Mouse (Mus musculus): Measurements from ENCODE around the gene Kcnc1.
A peak's percentile ranks its signal among the peaks of the same experiment; 100 is the strongest.

Gene Kcnc1

DNA sequence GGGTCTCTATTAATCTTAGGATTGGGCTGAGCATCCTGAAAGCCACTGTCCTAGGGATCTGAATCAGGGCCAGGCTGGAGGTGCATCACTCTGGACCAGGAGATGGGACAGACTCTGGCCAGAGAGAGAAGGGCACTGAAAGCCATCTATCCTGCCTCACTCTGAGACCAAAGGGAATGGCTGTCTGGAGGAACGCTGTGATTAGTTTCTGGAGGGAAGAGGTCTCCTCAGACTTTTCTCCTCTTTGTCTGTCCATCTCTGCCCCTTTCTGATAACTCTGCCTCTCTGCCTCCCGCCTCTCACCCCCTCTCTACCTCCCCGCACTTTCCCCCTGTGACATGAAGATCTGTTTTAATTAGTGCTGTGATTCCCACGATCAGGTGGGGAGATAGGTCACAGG is 1.4 kb upstream of the Kcnc1 start:
- no peak for DNase-seq (ENCODE audit: low spot score)

DNA sequence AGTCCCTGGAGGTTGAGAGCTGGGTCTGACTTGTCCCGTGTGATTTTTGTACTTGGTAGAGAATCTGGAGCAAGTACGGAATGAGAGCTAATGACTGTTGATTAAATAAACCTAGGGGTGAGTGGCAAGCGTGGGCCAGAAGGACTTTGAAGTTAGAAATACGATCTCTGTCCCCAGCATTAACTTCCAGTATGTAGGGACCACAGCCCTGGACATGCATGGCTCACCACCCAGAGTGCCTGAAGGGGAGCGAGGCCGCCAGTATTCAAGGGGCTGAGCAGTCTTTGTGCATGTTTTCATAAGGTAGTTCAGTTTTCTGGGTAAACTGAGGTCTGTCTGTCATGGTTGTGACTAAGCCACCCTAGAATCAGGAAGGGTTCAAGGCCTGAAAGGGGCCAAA is 726 bp upstream of the Kcnc1 start:
- peak; percentile 12 for DNase-seq (ENCODE audit: low spot score)

GRCm38 (mm10) chr7:46396928-46397731 is 833 bp downstream of the Kcnc1 start:
- DNase-seq (ENCODE audit: low spot score): peak; percentile 45

GRCm38 (mm10) chr7:46397732-46398333 is 1.5 kb downstream of the Kcnc1 start:
- no peak for DNase-seq (ENCODE audit: low spot score)

GRCm38 (mm10) chr7:46398612-46399011 is 2.3 kb downstream of the Kcnc1 start:
- no peak for DNase-seq (ENCODE audit: low spot score)

- DNase-seq (ENCODE audit: low spot score): no peak
Measured at GRCm38 (mm10) chr7:46399676-46400075, 3.4 kb downstream of the Kcnc1 start.

DNA sequence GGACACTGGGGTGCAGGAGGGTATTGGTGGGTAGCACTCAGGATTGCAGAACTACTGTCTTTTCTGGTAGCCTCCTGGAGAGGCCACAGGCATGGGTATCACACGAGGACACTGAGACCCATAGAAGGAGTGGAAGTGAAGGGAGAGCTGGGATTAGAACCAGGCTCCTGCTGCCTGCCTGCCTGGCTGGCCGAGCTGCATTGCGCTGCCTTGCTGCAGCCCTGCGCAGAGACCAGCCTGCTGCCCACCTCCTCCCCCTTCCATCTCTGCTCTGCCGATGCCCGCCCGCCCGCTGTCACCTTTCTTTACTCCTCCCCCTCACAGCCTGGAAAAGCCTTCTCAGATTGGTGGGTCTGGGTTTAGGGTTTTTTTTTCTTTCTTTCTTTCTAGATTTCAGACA is 4.0 kb downstream of the Kcnc1 start:
- no peak for DNase-seq (ENCODE audit: low spot score)

DNA sequence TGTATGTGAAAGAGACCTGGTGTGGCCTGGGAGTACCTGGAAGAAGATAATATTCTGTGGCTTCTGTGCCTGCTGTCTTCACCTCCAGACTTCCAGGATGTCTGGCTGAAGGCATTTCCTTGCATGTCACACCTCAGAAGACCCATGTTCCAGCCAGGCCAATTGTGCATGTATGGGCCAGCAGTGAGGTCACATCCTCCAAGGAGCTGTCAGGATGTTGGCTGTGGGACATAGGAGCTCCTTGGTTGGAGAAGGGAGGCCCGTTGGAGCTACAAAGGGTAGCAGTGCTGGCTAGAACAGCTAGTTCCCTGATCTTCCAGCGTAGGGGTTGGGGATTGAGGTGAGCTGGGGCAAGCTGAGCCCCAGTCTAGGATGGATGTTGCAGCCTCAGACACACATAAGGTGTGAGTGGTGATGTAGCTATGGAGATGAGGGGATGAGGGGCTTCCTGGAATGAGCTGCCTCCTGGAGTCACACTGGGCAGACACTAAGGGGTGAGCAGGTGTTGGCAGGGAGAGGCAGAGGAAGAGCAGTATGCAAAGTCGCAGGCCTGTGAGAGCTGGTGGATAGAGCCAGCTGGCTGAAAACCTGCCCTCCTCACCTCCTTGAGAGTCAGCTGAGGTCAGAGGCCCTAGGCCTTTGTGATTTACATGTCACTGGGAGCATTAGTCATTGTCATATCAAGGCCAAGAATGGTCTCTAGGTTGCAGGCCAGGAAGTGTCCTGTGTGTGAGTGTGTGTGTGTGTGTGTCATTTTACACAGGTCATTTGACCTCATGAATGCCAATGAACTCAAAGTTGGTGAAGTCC is 5.3 kb downstream of the Kcnc1 start:
- DNase-seq (ENCODE audit: low spot score): no peak

DNA sequence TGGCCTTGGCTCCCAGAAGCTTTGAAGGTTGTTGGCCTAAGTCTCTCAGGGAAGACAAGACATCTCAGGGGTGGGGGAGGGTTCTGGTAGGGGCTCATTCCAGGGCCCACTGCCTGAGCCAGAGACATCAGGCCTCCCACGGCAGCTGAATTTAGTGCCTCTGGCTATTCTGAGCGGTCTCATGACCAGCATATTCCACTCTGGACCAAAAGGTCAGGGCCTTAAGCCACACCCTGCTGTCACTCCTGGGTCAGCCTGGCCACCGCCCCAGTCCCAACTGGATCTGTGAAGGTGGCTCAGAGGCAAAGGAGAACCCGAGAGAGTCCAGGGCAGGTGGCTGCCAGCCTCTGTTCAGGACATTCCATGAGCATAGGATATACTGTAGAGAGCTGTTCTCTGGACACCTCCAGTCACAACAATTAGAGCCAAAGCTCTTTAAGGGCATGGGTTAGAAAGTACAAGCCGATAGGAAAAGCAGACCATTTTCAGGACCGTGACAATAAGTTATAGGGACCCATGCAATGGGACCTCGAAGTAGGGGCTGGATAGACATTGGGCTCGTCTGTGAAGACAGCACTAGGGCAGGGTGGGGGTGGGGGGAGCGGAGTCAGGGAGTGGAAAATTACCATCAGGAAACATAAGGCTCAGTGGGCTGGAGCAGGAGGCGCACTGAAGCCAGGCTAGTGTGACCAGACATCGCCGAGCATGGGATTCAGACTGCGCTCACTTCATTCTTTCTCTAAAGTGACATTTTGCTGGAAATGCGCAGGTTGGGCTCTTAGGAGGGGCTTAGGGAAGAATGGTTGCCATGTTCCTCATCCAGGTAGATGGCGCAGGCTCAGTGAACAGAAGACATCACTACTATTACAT is 7.6 kb downstream of the Kcnc1 start:
- DNase-seq (ENCODE audit: low spot score): no peak

- DNase-seq (ENCODE audit: low spot score): no peak
Measured at GRCm38 (mm10) chr7:46404756-46405155, 8.5 kb downstream of the Kcnc1 start.

DNA sequence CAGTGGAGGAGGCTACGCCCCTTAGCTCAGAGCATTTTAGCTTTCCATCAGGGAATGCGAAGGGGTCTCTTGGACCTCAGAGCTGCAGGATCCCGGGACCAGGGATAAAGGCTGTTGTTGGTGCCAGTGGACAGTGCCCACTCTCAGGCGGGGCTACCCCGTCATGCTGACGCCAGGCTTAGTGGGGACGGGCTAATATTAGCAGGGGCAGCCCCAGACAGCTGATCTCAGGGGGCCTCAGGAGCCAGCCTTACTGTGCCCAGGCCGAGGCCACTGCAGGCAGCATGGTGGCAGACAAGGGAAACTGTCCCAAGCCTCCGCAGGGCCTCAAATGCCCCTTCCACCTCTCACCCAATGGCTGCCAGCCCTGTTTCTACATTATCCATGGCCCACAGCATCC is 12.3 kb downstream of the Kcnc1 start:
- DNase-seq (ENCODE audit: low spot score): no peak

DNA sequence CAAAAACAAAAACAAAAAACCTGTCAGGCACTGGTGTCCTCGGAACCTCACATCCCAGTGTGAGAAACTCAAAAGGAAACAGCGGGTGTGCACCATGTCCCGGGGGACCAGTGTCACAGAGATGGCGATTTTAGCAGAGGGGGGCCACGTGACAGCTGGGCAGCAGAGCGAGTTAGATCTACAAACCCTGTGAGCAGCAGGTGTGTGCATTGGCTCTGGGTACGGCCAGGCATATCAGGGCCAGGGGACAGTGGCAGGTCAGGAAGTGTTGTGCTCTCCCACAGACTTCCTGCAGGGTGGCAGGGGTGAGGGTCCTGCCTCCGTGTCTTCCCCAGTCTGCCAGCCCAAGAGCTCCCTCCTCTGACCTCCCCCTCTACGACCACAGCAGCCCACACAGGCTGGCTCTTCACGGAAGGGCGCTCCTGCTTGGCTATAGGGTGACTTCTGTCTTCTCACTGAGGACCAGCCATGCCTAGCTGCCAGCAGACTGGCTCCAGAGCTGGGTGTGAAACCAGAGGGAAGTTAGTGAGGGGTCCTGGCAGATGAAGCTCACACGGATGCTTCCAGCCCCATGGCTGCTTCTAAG is 13.0 kb downstream of the Kcnc1 start:
- no peak for DNase-seq (ENCODE audit: low spot score)

- no peak for DNase-seq (ENCODE audit: low spot score)
Measured at GRCm38 (mm10) chr7:46410727-46411126, 14.4 kb downstream of the Kcnc1 start.

- no peak for DNase-seq (ENCODE audit: low spot score)
Measured at GRCm38 (mm10) chr7:46412823-46413222, 16.5 kb downstream of the Kcnc1 start.

GRCm38 (mm10) chr7:46413959-46414725 is 17.8 kb downstream of the Kcnc1 start:
- DNase-seq (ENCODE audit: low spot score): no peak

- no peak for DNase-seq (ENCODE audit: low spot score)
Measured at GRCm38 (mm10) chr7:46415818-46416425, 19.6 kb downstream of the Kcnc1 start.

DNA sequence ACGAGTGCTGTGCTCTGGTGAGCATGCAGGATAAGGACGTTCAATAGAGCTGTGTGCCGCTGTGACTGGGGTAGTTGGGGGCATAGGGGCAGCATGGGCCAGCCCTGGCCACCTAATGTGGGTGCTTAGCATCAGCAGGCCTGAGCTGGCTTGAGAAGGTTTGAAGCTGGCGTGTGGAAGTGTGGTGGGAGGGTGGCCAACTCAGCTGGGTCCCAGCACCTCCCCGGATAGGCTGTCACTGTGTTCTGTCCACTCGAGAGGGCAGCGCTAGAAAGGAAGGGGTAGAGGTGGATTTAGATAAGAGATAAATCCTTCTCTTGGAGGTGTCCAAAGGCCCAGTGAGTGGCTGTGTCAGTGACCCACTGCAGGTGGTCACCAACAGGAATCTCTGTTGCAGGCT is 21.2 kb downstream of the Kcnc1 start:
- DNase-seq (ENCODE audit: low spot score): no peak

- DNase-seq (ENCODE audit: low spot score): no peak
Measured at GRCm38 (mm10) chr7:46418102-46418622, 21.9 kb downstream of the Kcnc1 start.

DNA sequence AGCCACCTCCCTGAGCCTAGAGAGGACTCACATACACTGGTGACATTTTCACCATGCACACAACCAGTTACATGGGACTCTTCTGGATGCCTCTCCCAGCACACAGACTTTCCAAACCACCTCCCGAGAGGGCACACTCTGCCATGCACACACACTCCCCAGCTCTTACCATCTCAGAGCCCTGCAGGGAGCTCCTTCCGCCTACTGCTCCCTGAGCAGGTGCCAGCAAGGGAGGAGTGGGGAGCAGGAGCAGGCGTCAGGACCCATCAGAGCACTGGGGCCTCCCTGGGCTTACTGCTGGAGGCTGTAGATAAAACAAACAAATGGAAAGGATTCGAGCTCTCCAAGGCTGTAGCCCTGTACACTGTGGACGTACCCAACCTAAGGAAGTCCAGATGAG is 25.2 kb downstream of the Kcnc1 start:
- no peak for DNase-seq (ENCODE audit: low spot score)
